Mouse (Mus musculus) G1E-ER4 (cell line): ENCODE measurements at regions not wholly inside any gene's neighbourhood (a gene's known extent, or its start where the extent isn't known, plus 50 kb on each side); places are given as distances from the start of the nearest gene placed in this dataset.

Experiments
- GATA1 ChIP-seq: IDR thresholded peaks from one replicate; pipeline ENCODE4 v1.8.0; 2012; ENCODE audit warnings: low read length, inconsistent platforms

GRCm38 (mm10) chr12:48387724-48388123 lies 994.7 kb upstream of the Foxg1 start:
- no peak for TF ChIP-seq GATA1

GRCm38 (mm10) chr12:48388192-48388812 lies 994.2 kb upstream of the Foxg1 start:
- no peak for TF ChIP-seq GATA1

- TF ChIP-seq GATA1, result no peak
Observed at GRCm38 (mm10) chr12:48391008-48391407, 991.5 kb upstream of the Foxg1 start.

DNA sequence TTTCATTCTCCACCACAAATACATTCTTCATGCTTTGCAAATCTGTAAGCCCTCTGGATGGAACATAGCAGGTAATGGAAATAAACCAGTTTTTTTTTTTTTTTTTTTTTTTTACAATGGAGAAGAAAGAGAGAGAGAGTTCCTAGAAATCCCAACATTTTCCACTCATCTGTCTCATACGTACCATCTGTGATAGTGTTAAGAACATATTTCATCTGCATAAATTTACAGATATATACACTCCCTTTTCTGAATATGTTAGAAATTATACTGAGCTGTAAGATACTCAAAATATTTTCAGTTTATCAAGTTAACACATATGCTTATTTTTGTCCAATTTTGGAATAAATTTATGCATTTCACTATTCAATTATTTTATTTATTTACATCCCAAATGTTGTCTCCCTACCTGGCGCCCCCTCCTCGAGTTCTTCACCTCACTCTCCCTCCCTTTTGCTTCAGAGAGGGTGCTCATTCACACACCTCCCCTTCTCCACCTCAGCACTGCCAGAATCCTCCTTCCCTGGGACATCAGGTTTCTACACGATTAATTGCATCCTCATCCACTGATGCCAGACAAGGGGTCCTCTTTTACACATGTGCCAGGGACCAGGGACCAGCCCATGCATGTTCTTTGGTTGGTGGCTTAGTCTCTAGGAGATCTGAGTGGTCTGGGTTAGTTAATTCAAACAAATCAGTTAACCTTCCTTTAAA lies 943.0 kb upstream of the Foxg1 start:
- no peak for TF ChIP-seq GATA1

GRCm38 (mm10) chr12:48462392-48462791 lies 920.1 kb upstream of the Foxg1 start:
- no peak for TF ChIP-seq GATA1

- no peak for TF ChIP-seq GATA1
Observed at GRCm38 (mm10) chr12:48500735-48501134, 881.7 kb upstream of the Foxg1 start.

DNA sequence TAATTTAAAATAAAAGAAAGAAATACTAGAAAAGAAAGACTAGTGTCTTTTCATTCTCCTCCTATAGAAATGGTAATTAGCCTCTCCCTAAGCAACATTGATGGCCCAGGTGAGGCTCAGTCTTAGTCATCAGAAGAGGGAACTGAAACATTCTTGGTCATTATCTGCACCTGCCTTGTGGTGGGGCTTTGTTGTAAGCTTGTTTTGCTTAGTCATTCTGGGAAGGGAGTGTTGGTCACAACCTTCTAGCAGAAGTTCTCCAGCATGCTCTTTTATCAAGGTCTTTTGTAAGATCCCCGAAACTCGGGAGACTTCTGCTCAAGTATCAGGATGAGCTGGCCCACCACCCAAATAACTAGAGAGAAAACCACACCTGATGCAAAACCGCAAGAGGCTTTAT lies 870.9 kb upstream of the Foxg1 start:
- TF ChIP-seq GATA1, result no peak

DNA sequence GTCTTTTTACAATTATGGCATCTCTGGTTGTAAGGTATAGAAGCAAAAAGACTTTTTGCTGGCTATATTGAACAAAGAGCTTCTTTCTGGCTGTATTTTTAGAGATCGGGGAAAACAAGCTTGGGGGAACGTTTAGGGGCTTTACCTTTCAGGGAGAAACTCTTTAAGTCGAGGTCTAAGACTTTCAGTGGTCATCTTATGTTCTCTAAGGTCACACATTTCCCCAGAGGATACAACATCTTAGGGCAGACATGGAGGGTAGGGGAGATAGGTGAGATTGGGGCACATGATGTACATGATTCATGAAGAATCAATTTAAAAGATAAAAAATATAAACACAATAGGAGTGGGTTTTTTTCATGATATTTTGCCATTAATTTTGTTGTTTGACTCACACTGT lies 870.2 kb upstream of the Foxg1 start:
- no peak for TF ChIP-seq GATA1

DNA sequence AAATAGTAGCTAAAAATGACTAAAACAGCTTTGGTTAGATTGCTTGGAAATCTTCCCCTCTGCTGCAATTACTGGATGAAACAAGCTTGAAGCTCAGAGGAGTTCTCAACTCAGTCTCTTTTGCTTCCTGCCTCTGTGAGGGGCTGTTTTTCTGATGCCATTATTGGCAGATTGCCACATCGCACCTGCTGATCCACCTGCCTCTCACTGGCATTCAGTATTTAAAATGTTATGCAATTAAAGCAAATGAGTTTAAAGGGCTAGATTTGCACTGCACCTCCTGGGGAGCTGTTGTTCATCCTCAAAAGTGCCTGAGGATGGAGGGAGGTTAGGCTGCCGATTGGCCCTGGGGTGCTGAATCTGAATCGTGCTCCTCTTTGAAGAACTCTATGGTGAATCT lies 860.5 kb upstream of the Foxg1 start:
- no peak for TF ChIP-seq GATA1

DNA sequence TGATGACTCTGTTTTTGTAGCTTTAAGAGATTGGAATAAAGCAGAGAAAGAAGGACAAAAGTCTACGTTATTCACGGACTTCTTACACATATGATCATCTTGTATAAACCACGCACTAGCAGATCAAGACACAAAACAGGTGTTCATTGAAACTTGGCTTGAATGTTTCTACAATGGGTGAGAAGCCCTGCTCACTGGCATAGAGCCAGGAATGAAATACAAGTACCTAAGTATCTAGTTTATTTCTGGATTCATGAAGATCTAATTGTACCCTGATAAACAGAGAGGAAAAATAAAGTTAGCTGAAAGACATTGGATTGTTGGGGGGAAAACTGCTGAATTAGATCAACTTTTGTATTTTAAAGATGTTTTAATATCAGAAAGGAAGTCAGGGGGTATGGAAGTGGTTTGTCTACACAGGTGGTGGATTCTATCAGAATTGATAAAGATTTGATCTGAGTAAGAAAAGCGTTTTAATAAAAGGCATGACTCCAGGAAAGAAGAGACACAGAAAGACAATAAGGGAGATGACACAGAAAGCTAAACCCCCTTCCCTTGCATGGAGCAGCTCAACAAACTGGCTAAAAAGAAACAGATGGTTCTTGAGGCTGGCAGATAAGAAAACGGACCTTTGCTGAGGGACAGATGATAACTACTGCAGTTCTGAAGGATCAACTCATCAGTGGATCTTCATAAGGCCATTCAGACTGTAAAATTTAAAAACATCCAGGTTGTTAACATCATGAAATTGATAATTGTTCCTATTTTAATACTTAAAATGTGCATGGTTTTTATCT lies 777.9 kb upstream of the Foxg1 start:
- peak; percentile 96 for TF ChIP-seq GATA1

DNA sequence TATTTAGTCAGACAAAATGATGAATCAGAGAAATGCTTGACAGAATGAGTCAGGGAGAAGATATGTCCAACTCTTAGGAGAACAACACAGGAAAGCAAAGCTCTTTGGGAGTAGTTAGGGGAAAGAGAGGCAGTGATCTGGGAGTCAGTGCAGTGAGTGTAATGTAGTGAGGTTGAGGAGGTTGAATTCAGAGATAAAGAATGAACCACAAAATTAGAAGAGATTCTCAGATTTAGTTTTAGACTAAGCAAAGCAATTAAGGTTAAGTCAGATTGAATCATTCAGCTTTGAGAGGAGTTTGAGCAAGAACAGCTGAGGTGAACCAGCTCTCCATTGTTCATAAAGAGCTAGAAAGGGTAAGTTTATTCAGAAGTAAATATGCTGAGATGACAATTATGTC lies 777.0 kb upstream of the Foxg1 start:
- TF ChIP-seq GATA1, result no peak

DNA sequence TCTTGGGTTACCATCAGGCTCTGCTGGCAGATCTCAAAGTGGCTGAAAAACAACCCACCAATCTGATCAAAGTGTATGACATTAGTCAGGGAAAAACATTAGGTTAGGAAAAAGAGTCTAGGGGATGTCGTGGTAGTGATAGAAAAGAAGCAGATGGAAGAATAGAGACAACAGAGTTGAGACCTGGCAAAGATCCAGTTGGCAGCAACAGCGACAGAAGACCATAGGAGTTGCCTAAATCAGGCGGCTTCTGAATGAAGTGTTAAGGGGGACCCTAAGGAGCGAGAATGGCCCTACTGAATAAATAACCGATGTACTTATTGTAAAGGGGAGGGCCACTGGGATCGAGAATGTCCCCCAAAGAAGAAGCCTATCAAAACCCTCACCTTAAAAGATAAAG lies 773.1 kb upstream of the Foxg1 start:
- no peak for TF ChIP-seq GATA1

DNA sequence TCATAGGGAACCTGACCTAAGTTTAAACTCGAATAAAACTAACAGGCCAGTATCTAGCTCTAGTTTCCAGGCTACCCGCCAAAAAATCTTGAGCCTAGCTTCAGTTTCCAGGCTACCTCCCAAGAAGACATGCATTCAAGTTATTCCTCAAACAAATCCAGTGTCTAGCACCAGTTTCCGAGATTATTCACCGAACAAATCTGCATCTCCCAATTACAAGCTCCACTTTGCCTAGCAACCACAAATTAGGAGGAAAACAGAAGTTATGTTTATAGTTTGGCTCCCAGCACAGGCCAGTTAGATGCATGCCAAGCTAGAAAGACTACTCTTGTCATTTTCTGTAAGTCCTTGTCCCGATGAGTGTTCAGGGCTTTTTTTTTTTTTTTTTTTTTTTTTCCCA lies 770.4 kb upstream of the Foxg1 start:
- TF ChIP-seq GATA1, result no peak

GRCm38 (mm10) chr12:48616337-48616736 lies 766.1 kb upstream of the Foxg1 start:
- TF ChIP-seq GATA1, result no peak

DNA sequence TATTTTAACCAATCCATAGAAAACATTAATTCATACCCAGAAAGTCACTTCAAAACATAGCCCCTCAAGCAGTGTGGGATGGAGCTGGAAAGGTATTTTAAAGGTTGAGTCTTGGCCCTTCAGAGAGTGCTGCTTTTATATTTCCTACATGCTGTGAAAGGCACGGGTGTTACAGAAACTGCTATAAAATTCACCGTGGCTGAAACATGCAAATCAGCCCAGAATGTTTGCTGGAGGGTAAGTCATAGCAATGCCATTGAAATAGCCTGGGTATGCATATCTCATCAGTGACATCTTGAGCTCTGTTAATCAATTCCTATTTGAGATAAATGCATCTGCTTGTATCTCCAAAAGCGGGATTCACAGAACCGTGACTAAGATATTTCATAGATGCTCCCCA lies 748.9 kb upstream of the Foxg1 start:
- peak; percentile 62 for TF ChIP-seq GATA1

- TF ChIP-seq GATA1, result no peak
Observed at GRCm38 (mm10) chr12:48634671-48635241, 747.7 kb upstream of the Foxg1 start.

GRCm38 (mm10) chr12:48641974-48642373 lies 740.5 kb upstream of the Foxg1 start:
- no peak for TF ChIP-seq GATA1
